Mouse (Mus musculus) MEL (cell line): Measurements from ENCODE around the gene Dusp13. TPM values are rescaled to one million over a fixed set of nuclear protein-coding genes. Genes with fewer than 3 reads are reported as not detected.
A peak's percentile ranks its signal among the peaks of the same experiment; 100 is the strongest.

Source experiments
- DNase-seq: peaks from one replicate; pipeline ENCODE4 v3.0.0; 2011; ENCODE audit warnings: low read depth, low spot score
- H3K27ac ChIP-seq: 2 replicates; pipeline ENCODE4 v1.5.1; 2012; ENCODE audit warnings: low read depth, mild to moderate bottlenecking, control low read depth, low read length, moderate library complexity; ENCODE audit not compliant: control insufficient read depth
- H3K27me3 ChIP-seq, 2 experiments: fragments of 150-350 bp in 1 of 2; sonication (generic) in 1 of 2; 2 replicates each; pipeline ENCODE4 v1.6.1; 2012; ENCODE audit warnings: low read length in 2 of 2, mild to moderate bottlenecking in 2 of 2, improper control_type of control experiment in 1 of 2, moderate library complexity in 1 of 2; ENCODE audit not compliant: insufficient read depth in 2 of 2, control insufficient read depth in 1 of 2
- H3K36me3 ChIP-seq, 2 experiments: 2 replicates each; pipeline ENCODE4 v1.6.1; 2012 to 2014; ENCODE audit warnings: low read length in 2 of 2, improper control_type of control experiment in 1 of 2, inconsistent platforms in 1 of 2, mild to moderate bottlenecking in 1 of 2; ENCODE audit not compliant: insufficient read depth in 2 of 2, control insufficient read depth in 1 of 2
- H3K4me1 ChIP-seq, 2 experiments: fragments of 150-350 bp in 1 of 2; sonication (generic) in 1 of 2; 2 replicates each; pipeline ENCODE4 v1.6.1; 2012; ENCODE audit warnings: low read length in 2 of 2, improper control_type of control experiment in 1 of 2, mild to moderate bottlenecking in 1 of 2; ENCODE audit not compliant: insufficient read depth in 2 of 2, control insufficient read depth in 1 of 2
- H3K4me3 ChIP-seq, 2 experiments: fragments of 150-350 bp in 1 of 2; sonication (generic) in 1 of 2; 2 replicates each; pipeline ENCODE4 v1.5.1; 2012; ENCODE audit warnings: low read depth in 2 of 2, low read length in 2 of 2, mild to moderate bottlenecking in 2 of 2, moderate library complexity in 2 of 2, control low read depth in 1 of 2, improper control_type of control experiment in 1 of 2; ENCODE audit not compliant: control insufficient read depth in 1 of 2, insufficient read depth in 1 of 2
- H3K79me2 ChIP-seq: 2 replicates; pipeline ENCODE4 v1.6.1; 2012; ENCODE audit warnings: mild to moderate bottlenecking, low read length, moderate library complexity; ENCODE audit not compliant: control insufficient read depth, poor library complexity, insufficient read depth
- H3K9ac ChIP-seq: 2 replicates; pipeline ENCODE4 v1.6.1; 2012; ENCODE audit warnings: low read depth, mild to moderate bottlenecking, control low read depth, low read length, moderate library complexity; ENCODE audit not compliant: control insufficient read depth, poor library complexity, severe bottlenecking
- H3K9me3 ChIP-seq: fragments of 150-350 bp; sonication (generic); replicated peaks from 2 replicates; pipeline ENCODE4 v1.6.1; 2012; ENCODE audit warnings: mild to moderate bottlenecking, low read length, improper control_type of control experiment, moderate library complexity; ENCODE audit not compliant: insufficient read depth
- BHLHE40 ChIP-seq: IDR thresholded peaks from 2 replicates; pipeline ENCODE4 v1.6.1; 2012; ENCODE audit warnings: low read depth, mild to moderate bottlenecking, inconsistent platforms, low read length, improper control_type of control experiment, borderline replicate concordance
- CTCF ChIP-seq, 3 experiments: IDR thresholded peaks in 2 of 3; conservative IDR thresholded peaks in 1 of 3; 2 replicates each; pipeline ENCODE4 v1.5.1; 2011 to 2012; ENCODE audit warnings: low read length in 3 of 3, low read depth in 2 of 3, mild to moderate bottlenecking in 2 of 3, improper control_type of control experiment in 1 of 3, inconsistent platforms in 1 of 3, mixed read lengths in 1 of 3, moderate library complexity in 1 of 3; ENCODE audit not compliant: control insufficient read depth in 1 of 3, insufficient read depth in 1 of 3, poor library complexity in 1 of 3, severe bottlenecking in 1 of 3
- ELF1 ChIP-seq: IDR thresholded peaks from 2 replicates; pipeline ENCODE4 v1.6.1; 2014; ENCODE audit warnings: low read depth, mild to moderate bottlenecking, inconsistent platforms, low read length, improper control_type of control experiment, moderate library complexity
- EP300 ChIP-seq, 2 experiments: IDR thresholded peaks; 2 replicates each; pipeline ENCODE4 v1.6.1; 2011; ENCODE audit warnings: improper control_type of control experiment in 2 of 2, low read length in 2 of 2, low read depth in 1 of 2, mild to moderate bottlenecking in 1 of 2
- ETS1 ChIP-seq: IDR thresholded peaks from 2 replicates; pipeline ENCODE4 v1.6.1; 2012; ENCODE audit warnings: low read depth, mild to moderate bottlenecking, inconsistent platforms, low read length, improper control_type of control experiment, moderate library complexity
- GATA1 ChIP-seq: IDR thresholded peaks from 2 replicates; pipeline ENCODE4 v1.6.1; 2011; ENCODE audit warnings: low read depth, low read length, improper control_type of control experiment
- JUND ChIP-seq: IDR thresholded peaks from 2 replicates; pipeline ENCODE4 v1.6.1; 2011; ENCODE audit warnings: low read depth, mild to moderate bottlenecking, improper control_type of control experiment, low read length
- MAX ChIP-seq: IDR thresholded peaks from 2 replicates; pipeline ENCODE4 v1.6.1; 2011; ENCODE audit warnings: low read length, improper control_type of control experiment
- MAZ ChIP-seq: IDR thresholded peaks from 2 replicates; pipeline ENCODE4 v1.6.1; 2012; ENCODE audit warnings: low read depth, mild to moderate bottlenecking, inconsistent platforms, low read length, improper control_type of control experiment
- MYC ChIP-seq: IDR thresholded peaks from 2 replicates; pipeline ENCODE4 v1.6.1; 2011; ENCODE audit warnings: low read depth, mild to moderate bottlenecking, low read length, improper control_type of control experiment, moderate library complexity
- POLR2AphosphoS5 ChIP-seq: IDR thresholded peaks from 2 replicates; pipeline ENCODE4 v1.6.1; 2012; ENCODE audit warnings: low read depth, borderline replicate concordance, mild to moderate bottlenecking, inconsistent platforms, low read length, moderate library complexity, mixed read lengths
- RCOR1 ChIP-seq: IDR thresholded peaks from 2 replicates; pipeline ENCODE4 v1.6.1; 2012; ENCODE audit warnings: low read depth, mild to moderate bottlenecking, inconsistent platforms, low read length, improper control_type of control experiment
- SIN3A ChIP-seq: IDR thresholded peaks from 2 replicates; pipeline ENCODE4 v1.6.1; 2012; ENCODE audit warnings: low read length, improper control_type of control experiment, inconsistent platforms
- TAL1 ChIP-seq: IDR thresholded peaks from 2 replicates; pipeline ENCODE4 v1.6.1; 2012; ENCODE audit warnings: mild to moderate bottlenecking, inconsistent platforms, low read length, moderate library complexity, mixed read lengths
- TCF12 ChIP-seq: IDR thresholded peaks from 2 replicates; pipeline ENCODE4 v1.6.1; 2014; ENCODE audit warnings: low read depth, mild to moderate bottlenecking, inconsistent platforms, low read length, improper control_type of control experiment, moderate library complexity
- UBTF ChIP-seq: IDR thresholded peaks from 2 replicates; pipeline ENCODE4 v1.6.1; 2012; ENCODE audit warnings: low read depth, mild to moderate bottlenecking, inconsistent platforms, low read length, improper control_type of control experiment, moderate library complexity, borderline replicate concordance; ENCODE audit not compliant: insufficient read depth
- ZC3H11A ChIP-seq: IDR thresholded peaks from 2 replicates; pipeline ENCODE4 v1.6.1; 2012; ENCODE audit warnings: low read depth, mild to moderate bottlenecking, inconsistent platforms, low read length, improper control_type of control experiment
- polyA plus RNA-seq, 2 experiments: library from polyadenylated mRNA; stranded (reverse) in 1 of 2; unstranded in 1 of 2; fragments of >175 nt in 1 of 2; fragments of >200 nt in 1 of 2; gene quantifications; 2 replicates each; pipeline versions ENCODE4 v1.2.1 to v1.2.4; 2012; ENCODE audit warnings: low replicate concordance in 2 of 2, low read depth in 1 of 2; ENCODE audit not compliant: insufficient read length in 2 of 2, insufficient read depth in 1 of 2, missing spikeins in 1 of 2
- total RNA-seq: library from RNA; depleted of rRNA; stranded (reverse); fragments of 300-350 nt; gene quantifications from 2 replicates; pipeline ENCODE4 v1.2.3, GENCODE M21; 2012

Gene Dusp13
- total and polyA plus RNA-seq, 3 experiments: 0.08 TPM; not detected in 2

GRCm38 (mm10) chr14:21709545-21709944 is 41.4 kb downstream of the Dusp13 start:
- H3K4me3 ChIP-seq: no peak overlapping the region
- no peak overlapping the region for H3K27ac ChIP-seq
- H3K27me3 ChIP-seq: peaks cover 0 to 2% of the 10 kb centered on the region in 2 experiments; a peak in 2 of 4 replicates
- no peaks in the 10 kb centered on the region for H3K79me2 ChIP-seq
- TF ChIP-seq RCOR1: no peak
- no peak for TF ChIP-seq BHLHE40
- no peak for TF ChIP-seq MAZ
- no peak for TF ChIP-seq MAX
- peak in 2 of 3 experiments; percentile 22 to 27; a peak in 5 of 6 replicates for TF ChIP-seq CTCF (IDR thresholded peaks at IDR 0.05 in 2 of 3, conservative IDR thresholded peaks at IDR 0.05 in 1 of 3; ENCODE audit: control insufficient read depth in 1 of 3, insufficient read depth in 1 of 3, low read depth in 2 of 3, low read length in 3 of 3, poor library complexity in 1 of 3, severe bottlenecking in 1 of 3)
- no peak for TF ChIP-seq UBTF
- DNase-seq: no peak
- peaks cover 0 to 4% of the 10 kb centered on the region in 2 experiments; a peak in 2 of 4 replicates for H3K36me3 ChIP-seq
- H3K9me3 ChIP-seq: no peaks in the 10 kb centered on the region
- peaks cover 0 to 9% of the 10 kb centered on the region in 2 experiments; a peak in 2 of 4 replicates for H3K4me1 ChIP-seq
- no peak overlapping the region for H3K9ac ChIP-seq

GRCm38 (mm10) chr14:21706759-21707571 is 44.0 kb downstream of the Dusp13 start:
- peak; percentile 67 for TF ChIP-seq RCOR1
- peak; percentile 53; the same call in 1 of the 2 replicates for TF ChIP-seq ETS1
- peak; percentile 14; the same call in 1 of the 2 replicates for TF ChIP-seq TAL1
- TF ChIP-seq JUND: 0 out of 2 replicates have a peak, but pooled peaks have one; percentile 31
- TF ChIP-seq MYC: no peak
- peak; percentile 58; the same call in 1 of the 2 replicates for TF ChIP-seq GATA1
- TF ChIP-seq POLR2AphosphoS5: no peak
- TF ChIP-seq ZC3H11A: 0 out of 2 replicates have a peak, but pooled peaks have one; percentile 7
- 0 out of 2 replicates have a peak, but pooled peaks have one; percentile 24 for TF ChIP-seq ELF1
- TF ChIP-seq EP300 (IDR thresholded peaks at IDR 0.05; ENCODE audit: low read depth in 1 of 2, low read length in 2 of 2): peak; percentile 62 to 73
- no peak for TF ChIP-seq UBTF
- TF ChIP-seq TCF12: peak; percentile 43; the same call in 1 of the 2 replicates
- peak; percentile 34 for TF ChIP-seq SIN3A
- Histone ChIP-seq H3K9ac (no peak overlapping the region), H3K27ac (no peak overlapping the region), H3K36me3 (peaks cover 0 to 8% of the 10 kb centered on the region in 2 experiments; a peak in 2 of 4 replicates), H3K4me3 (no peak overlapping the region), H3K79me2 (no peaks in the 10 kb centered on the region), H3K9me3 (no peaks in the 10 kb centered on the region), H3K27me3 (no peaks in the 10 kb centered on the region), H3K4me1 (peaks cover 0 to 18% of the 10 kb centered on the region in 2 experiments; a peak in 2 of 4 replicates)
- DNase-seq: peak; percentile 78
